Mouse (Mus musculus): Measurements from ENCODE around the gene Dut. TPM values are rescaled to one million over a fixed set of nuclear protein-coding genes. Genes with fewer than 3 reads are reported as not detected.

Gene Dut
- polyA plus RNA-seq, 1 experiment from 2014 or later = 73.7 TPM

- Histone ChIP-seq H3K4me2 (ENCODE audit: low read length) (no peak overlapping the region), H3K9ac (ENCODE audit: low read depth, low read length) (no peak overlapping the region), H3K36me3 (ENCODE audit: control insufficient read depth, insufficient read depth, low read length) (no peaks in the 10 kb centered on the region), H3K27me3 (ENCODE audit: control insufficient read depth, insufficient read depth, low read depth, low read length) (no peaks in the 10 kb centered on the region), H3K4me3 (ENCODE audit: low read depth, low read length) (no peak overlapping the region), H3K27ac (ENCODE audit: low read length) (no peak overlapping the region), H3K4me1 (ENCODE audit: control insufficient read depth, insufficient read depth, low read length) (no peaks in the 10 kb centered on the region), H3K9me3 (replicated peaks; ENCODE audit: control insufficient read depth, low read length, poor library complexity, severe bottlenecking) (no peaks in the 10 kb centered on the region)
- 82% methylated on average over 11 of the region's 11 CpGs for WGBS
- no peak for ATAC-seq
Measured at GRCm38 (mm10) chr2:125228472-125229409, 18.2 kb upstream of the Dut start.

- Histone ChIP-seq H3K4me1 (ENCODE audit: control insufficient read depth, insufficient read depth, low read length) (no peaks in the 10 kb centered on the region), H3K36me3 (ENCODE audit: control insufficient read depth, insufficient read depth, low read length) (no peaks in the 10 kb centered on the region), H3K4me3 (ENCODE audit: low read depth, low read length) (no peak overlapping the region), H3K9me3 (replicated peaks; ENCODE audit: control insufficient read depth, low read length, poor library complexity, severe bottlenecking) (no peaks in the 10 kb centered on the region), H3K4me2 (ENCODE audit: low read length) (no peak overlapping the region), H3K9ac (ENCODE audit: low read depth, low read length) (no peak overlapping the region), H3K27ac (ENCODE audit: low read length) (no peak overlapping the region), H3K27me3 (ENCODE audit: control insufficient read depth, insufficient read depth, low read depth, low read length) (no peaks in the 10 kb centered on the region)
- 93% methylated on average over 4 of the region's 4 CpGs for WGBS
- no peak for ATAC-seq
Measured at GRCm38 (mm10) chr2:125232183-125232582, 14.8 kb upstream of the Dut start.

DNA sequence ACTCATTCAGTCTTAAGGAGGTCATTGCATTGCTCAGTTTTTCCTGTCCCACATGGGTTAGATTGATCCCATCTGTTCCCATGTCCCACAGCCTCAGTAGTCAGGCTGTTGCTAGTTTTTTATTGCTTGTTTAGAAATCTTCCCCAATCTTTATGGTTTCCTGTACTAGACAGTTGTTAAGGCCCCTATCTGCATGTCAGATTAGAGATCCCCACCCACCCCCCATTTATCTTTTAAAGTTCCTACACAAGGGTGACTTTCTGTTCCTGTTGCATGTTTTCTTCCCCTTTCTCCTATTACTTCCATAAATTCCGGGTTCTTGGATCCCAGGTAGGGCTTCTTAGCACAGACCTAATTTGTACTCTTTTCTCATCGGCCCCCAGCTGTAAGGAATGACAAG, 13.5 kb upstream of the Dut start:
- WGBS = 82% methylated on average over 2 of the region's 2 CpGs
- Histone ChIP-seq H3K4me2 (ENCODE audit: low read length) (no peak overlapping the region), H3K4me3 (ENCODE audit: low read depth, low read length) (no peak overlapping the region), H3K9me3 (replicated peaks; ENCODE audit: control insufficient read depth, low read length, poor library complexity, severe bottlenecking) (no peaks in the 10 kb centered on the region), H3K27me3 (ENCODE audit: control insufficient read depth, insufficient read depth, low read depth, low read length) (no peaks in the 10 kb centered on the region), H3K9ac (ENCODE audit: low read depth, low read length) (no peak overlapping the region), H3K27ac (ENCODE audit: low read length) (no peak overlapping the region), H3K4me1 (ENCODE audit: control insufficient read depth, insufficient read depth, low read length) (no peaks in the 10 kb centered on the region), H3K36me3 (ENCODE audit: control insufficient read depth, insufficient read depth, low read length) (no peaks in the 10 kb centered on the region)
- no peak for ATAC-seq

DNA sequence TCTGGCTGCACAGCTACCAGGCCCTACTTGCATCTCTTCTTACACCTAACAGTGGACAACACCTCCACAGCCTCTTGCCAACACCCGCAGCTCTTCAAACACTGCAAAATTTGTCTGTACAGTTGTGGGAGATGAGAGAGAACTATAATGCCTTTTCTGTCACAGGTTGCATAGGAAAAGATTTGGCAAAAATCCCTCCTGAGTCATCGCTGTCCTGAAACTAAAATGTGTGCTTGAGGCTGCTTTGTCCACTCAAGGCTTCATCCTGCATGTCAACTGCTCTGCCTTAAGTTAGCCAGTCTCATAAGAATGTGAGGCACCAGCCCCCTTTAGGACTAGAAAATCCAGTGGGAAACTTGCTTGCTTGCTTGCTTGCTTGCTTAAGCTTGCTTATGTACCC, 12.9 kb upstream of the Dut start:
- no peaks in the 10 kb centered on the region for H3K27me3 ChIP-seq (ENCODE audit: control insufficient read depth, insufficient read depth, low read depth, low read length)
- no peaks in the 10 kb centered on the region for H3K9me3 ChIP-seq (replicated peaks; ENCODE audit: control insufficient read depth, low read length, poor library complexity, severe bottlenecking)
- 98% methylated on average over 2 of the region's 2 CpGs for WGBS
- H3K4me1 ChIP-seq (ENCODE audit: control insufficient read depth, insufficient read depth, low read length) = no peaks in the 10 kb centered on the region
- no peak overlapping the region for H3K4me3 ChIP-seq (ENCODE audit: low read depth, low read length)
- no peak overlapping the region for H3K9ac ChIP-seq (ENCODE audit: low read depth, low read length)
- H3K27ac ChIP-seq (ENCODE audit: low read length) = no peak overlapping the region
- ATAC-seq = no peak
- no peak overlapping the region for H3K4me2 ChIP-seq (ENCODE audit: low read length)
- H3K36me3 ChIP-seq (ENCODE audit: control insufficient read depth, insufficient read depth, low read length) = no peaks in the 10 kb centered on the region

GRCm38 (mm10) chr2:125245545-125246285, 1.3 kb upstream of the Dut start:
- 93% methylated on average over 3 of the region's 3 CpGs for WGBS
- Histone ChIP-seq H3K4me1 (ENCODE audit: control insufficient read depth, insufficient read depth, low read length) (peaks cover 19% of the 10 kb centered on the region), H3K27ac (ENCODE audit: low read length) (no peak overlapping the region), H3K4me3 (ENCODE audit: low read depth, low read length) (no peak overlapping the region), H3K27me3 (ENCODE audit: control insufficient read depth, insufficient read depth, low read depth, low read length) (no peaks in the 10 kb centered on the region), H3K9me3 (replicated peaks; ENCODE audit: control insufficient read depth, low read length, poor library complexity, severe bottlenecking) (no peaks in the 10 kb centered on the region), H3K9ac (ENCODE audit: low read depth, low read length) (no peak overlapping the region), H3K36me3 (ENCODE audit: control insufficient read depth, insufficient read depth, low read length) (no peaks in the 10 kb centered on the region; the same call in 1 of the 2 replicates), H3K4me2 (ENCODE audit: low read length) (no peak overlapping the region)
- ATAC-seq = no peak

DNA sequence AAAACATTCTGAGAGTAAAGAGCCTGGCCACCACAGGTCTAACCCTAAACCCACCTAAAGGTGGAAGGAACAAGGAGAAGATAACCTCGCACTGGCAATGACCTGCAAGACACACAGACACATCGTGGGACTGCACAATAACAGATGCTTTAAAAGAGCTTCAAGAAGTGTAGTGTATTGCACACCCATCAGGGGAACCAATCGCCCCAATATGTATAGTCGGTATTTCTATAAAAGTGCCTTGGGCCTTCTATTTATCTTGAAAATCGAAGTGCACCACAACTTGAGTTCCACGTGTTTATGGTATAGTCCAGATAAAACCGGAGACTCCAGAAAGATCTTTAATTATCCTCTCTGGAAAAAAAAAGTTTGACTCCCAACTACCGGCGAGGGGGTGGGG, 321 bp upstream of the Dut start:
- H3K4me1 ChIP-seq (ENCODE audit: control insufficient read depth, insufficient read depth, low read length) = peaks cover 19% of the 10 kb centered on the region
- H3K9ac ChIP-seq (ENCODE audit: low read depth, low read length) = peak overlapping the region; percentile 83
- H3K9me3 ChIP-seq (replicated peaks; ENCODE audit: control insufficient read depth, low read length, poor library complexity, severe bottlenecking) = no peaks in the 10 kb centered on the region
- 18% methylated on average over 9 of the region's 9 CpGs for WGBS
- no peaks in the 10 kb centered on the region; the same call in 1 of the 2 replicates for H3K36me3 ChIP-seq (ENCODE audit: control insufficient read depth, insufficient read depth, low read length)
- H3K4me2 ChIP-seq (ENCODE audit: low read length) = peak overlapping the region; percentile 62
- H3K27ac ChIP-seq (ENCODE audit: low read length) = peak overlapping the region; percentile 89
- peak; percentile 1; the same call in 1 of the 2 replicates for ATAC-seq
- peak overlapping the region; percentile 83 for H3K4me3 ChIP-seq (ENCODE audit: low read depth, low read length)
- H3K27me3 ChIP-seq (ENCODE audit: control insufficient read depth, insufficient read depth, low read depth, low read length) = no peaks in the 10 kb centered on the region

DNA sequence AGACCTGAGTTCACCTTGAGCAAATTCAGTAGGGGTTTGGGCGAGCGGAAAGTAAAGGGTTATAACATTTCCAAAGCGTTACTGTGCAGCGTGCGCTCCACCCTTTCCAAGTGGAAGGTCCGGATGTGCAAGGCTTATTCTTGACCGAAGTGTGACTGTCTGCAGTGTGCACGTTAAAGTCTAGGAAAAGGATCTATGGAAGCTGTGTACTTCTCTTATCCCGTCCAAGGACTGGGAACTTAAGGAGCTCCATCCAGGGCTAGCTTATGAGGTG, 909 bp downstream of the Dut start:
- no peaks in the 10 kb centered on the region for H3K27me3 ChIP-seq (ENCODE audit: control insufficient read depth, insufficient read depth, low read depth, low read length)
- under 1% methylated on average over 9 of the region's 9 CpGs for WGBS

DNA sequence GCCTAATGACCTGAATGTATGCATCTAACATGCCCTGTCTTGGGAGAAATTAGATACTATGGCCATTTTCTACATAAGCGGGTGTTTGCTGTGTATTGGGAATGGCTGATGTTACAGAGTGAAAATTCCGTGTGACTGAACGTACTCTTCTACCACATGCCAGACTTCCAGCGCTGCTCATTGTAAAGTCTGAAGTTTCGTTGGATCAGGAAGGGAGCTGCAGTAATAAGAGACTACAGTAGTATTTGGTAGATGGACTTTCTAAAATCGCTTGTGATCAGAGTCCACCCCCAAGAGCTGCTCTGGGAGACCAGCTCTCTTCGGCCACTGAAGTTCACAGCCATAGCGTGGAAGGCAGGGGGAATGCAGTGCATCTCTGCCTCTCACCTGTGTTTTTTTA, 1.3 kb downstream of the Dut start:
- Histone ChIP-seq H3K9ac (ENCODE audit: low read depth, low read length) (peak overlapping the region; percentile 83), H3K4me1 (ENCODE audit: control insufficient read depth, insufficient read depth, low read length) (peaks cover 19% of the 10 kb centered on the region), H3K36me3 (ENCODE audit: control insufficient read depth, insufficient read depth, low read length) (no peaks in the 10 kb centered on the region; the same call in 1 of the 2 replicates), H3K4me3 (ENCODE audit: low read depth, low read length) (peak overlapping the region; percentile 83), H3K27ac (ENCODE audit: low read length) (no peak overlapping the region), H3K9me3 (replicated peaks; ENCODE audit: control insufficient read depth, low read length, poor library complexity, severe bottlenecking) (no peaks in the 10 kb centered on the region), H3K27me3 (ENCODE audit: control insufficient read depth, insufficient read depth, low read depth, low read length) (no peaks in the 10 kb centered on the region), H3K4me2 (ENCODE audit: low read length) (peak overlapping the region; percentile 62)
- no peak for ATAC-seq
- 1% methylated on average over 8 of the region's 8 CpGs for WGBS

More for the DNA sequence above, 909 bp downstream of the Dut start:
- peak overlapping the region; percentile 83 for H3K9ac ChIP-seq (ENCODE audit: low read depth, low read length)
- H3K27ac ChIP-seq (ENCODE audit: low read length) = peak overlapping the region; percentile 89
- peak; percentile 30; the same call in 1 of the 2 replicates for ATAC-seq
- H3K9me3 ChIP-seq (replicated peaks; ENCODE audit: control insufficient read depth, low read length, poor library complexity, severe bottlenecking) = no peaks in the 10 kb centered on the region
- peaks cover 19% of the 10 kb centered on the region for H3K4me1 ChIP-seq (ENCODE audit: control insufficient read depth, insufficient read depth, low read length)
- peak overlapping the region; percentile 62 for H3K4me2 ChIP-seq (ENCODE audit: low read length)
- H3K4me3 ChIP-seq (ENCODE audit: low read depth, low read length) = peak overlapping the region; percentile 83
- no peaks in the 10 kb centered on the region; the same call in 1 of the 2 replicates for H3K36me3 ChIP-seq (ENCODE audit: control insufficient read depth, insufficient read depth, low read length)

DNA sequence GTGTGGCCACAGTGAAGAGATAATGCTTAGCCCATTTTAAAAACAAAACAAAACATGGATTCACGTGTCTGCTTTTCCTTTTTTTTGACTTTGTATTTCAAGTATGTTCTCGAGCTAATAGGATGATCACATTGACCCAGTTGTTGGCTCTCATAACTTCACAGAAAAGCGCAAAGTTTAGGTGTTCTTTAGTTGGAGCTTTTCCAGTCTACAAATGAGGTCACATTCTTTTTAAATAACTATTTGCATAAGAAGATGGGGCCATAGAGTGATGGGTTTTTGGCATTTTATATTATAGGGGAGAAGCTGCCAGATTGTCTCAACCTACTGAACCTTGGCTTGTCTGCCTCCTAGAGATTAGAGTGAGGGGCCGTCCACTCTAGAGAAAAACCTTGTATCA, 2.3 kb downstream of the Dut start:
- Histone ChIP-seq H3K9me3 (replicated peaks; ENCODE audit: control insufficient read depth, low read length, poor library complexity, severe bottlenecking) (0 out of 2 replicates have a peak, but pooled peaks cover 4% of the 10 kb centered on the region), H3K4me2 (ENCODE audit: low read length) (no peak overlapping the region), H3K4me1 (ENCODE audit: control insufficient read depth, insufficient read depth, low read length) (peaks cover 19% of the 10 kb centered on the region), H3K36me3 (ENCODE audit: control insufficient read depth, insufficient read depth, low read length) (peaks cover 8% of the 10 kb centered on the region), H3K27ac (ENCODE audit: low read length) (no peak overlapping the region), H3K4me3 (ENCODE audit: low read depth, low read length) (no peak overlapping the region), H3K27me3 (ENCODE audit: control insufficient read depth, insufficient read depth, low read depth, low read length) (no peaks in the 10 kb centered on the region), H3K9ac (ENCODE audit: low read depth, low read length) (no peak overlapping the region)
- no peak for ATAC-seq
- 77% methylated on average over 4 of the region's 4 CpGs for WGBS
